17 mouse cellular contexts compared by ENCODE assay signal in genomic region chr4:116786587-116786986, GRCm38 (mm10). TPM values are rescaled to one million over a fixed set of nuclear protein-coding genes. Genes with fewer than 3 reads are reported as not detected.
DNase-seq lines count a peak whose midpoint lies in the region; ATAC-seq and TF ChIP-seq lines count a peak whose summit lies in the region.
"Had no signal": no experiment of that assay in that cellular context is flagged by ENCODE, and none has a peak within 500 bp of the region (broad histone marks: within the 10 kb centered on the region; RNA-seq: fewer than 3 reads in every experiment).

No protein-coding gene starts in this region.

- H3K4me1 ChIP-seq in forebrain, embryonic 11.5 days (replicated peaks; ENCODE audit: control insufficient read depth, insufficient read depth, low read length): peaks cover 7% of the 10 kb centered on the region
- peaks cover 3% of the 10 kb centered on the region; the same call in 1 of the 2 replicates for H3K4me1 ChIP-seq in forebrain, embryonic 15.5 days
- no peaks in the 10 kb centered on the region; the same call in 1 of the 2 replicates for H3K4me1 ChIP-seq in liver, adult 2 months (ENCODE audit: control insufficient read depth, insufficient read depth, low read length)
- peaks cover 9% of the 10 kb centered on the region; the same call in 1 of the 2 replicates for H3K4me1 ChIP-seq in liver, embryonic 12.5 days
- H3K4me1 ChIP-seq in ES-Bruce4 (ENCODE audit: control insufficient read depth, insufficient read depth, low read length): no peaks in the 10 kb centered on the region
- H3K4me1 ChIP-seq: heart, embryonic 10.5 days had no signal

- no peak for ATAC-seq in forebrain, embryonic 11.5 days (replicated peaks; ENCODE audit: low FRiP score)
- ATAC-seq in forebrain, embryonic 15.5 days (replicated peaks): no peak
- ATAC-seq in liver, embryonic 12.5 days: no peak

- H3K4me3 ChIP-seq in forebrain, embryonic 11.5 days (ENCODE audit: low read depth, low read length): no peak overlapping the region
- H3K4me3 ChIP-seq in forebrain, embryonic 15.5 days: no peak overlapping the region
- no peak overlapping the region for H3K4me3 ChIP-seq in liver, adult 2 months (ENCODE audit: insufficient read depth, low read depth, low read length)
- H3K4me3 ChIP-seq in liver, embryonic 12.5 days: no peak overlapping the region
- no peak overlapping the region for H3K4me3 ChIP-seq in ES-Bruce4 (ENCODE audit: low read depth, low read length)
- H3K4me3 ChIP-seq: embryonic facial prominence, embryonic 12.5 days; forebrain, embryonic 12.5 days; heart, embryonic 10.5 days; liver, embryonic 13.5 days; neural tube, embryonic 13.5 days had no signal

- no peaks in the 10 kb centered on the region for H3K36me3 ChIP-seq in forebrain, embryonic 11.5 days (ENCODE audit: control insufficient read depth, insufficient read depth, low read length)
- H3K36me3 ChIP-seq in forebrain, embryonic 15.5 days: no peaks in the 10 kb centered on the region
- no peaks in the 10 kb centered on the region for H3K36me3 ChIP-seq in liver, adult 2 months (ENCODE audit: control insufficient read depth, insufficient read depth, low read length)
- no peaks in the 10 kb centered on the region for H3K36me3 ChIP-seq in liver, embryonic 12.5 days
- H3K36me3 ChIP-seq in ES-Bruce4 (ENCODE audit: control insufficient read depth, insufficient read depth, low read length, poor library complexity, severe bottlenecking): no peaks in the 10 kb centered on the region
- H3K36me3 ChIP-seq: embryonic facial prominence, embryonic 12.5 days; forebrain, embryonic 12.5 days; heart, embryonic 10.5 days; liver, embryonic 13.5 days; neural tube, embryonic 13.5 days had no signal

- TF ChIP-seq CTCF in liver, adult 2 months (IDR thresholded peaks at IDR 0.05; ENCODE audit: low read depth, low read length): peak; percentile 40
- peak; percentile 48 for TF ChIP-seq CTCF in ES-Bruce4 (IDR thresholded peaks at IDR 0.05; ENCODE audit: low read depth, low read length)
- peak; percentile 10; the same call in 1 of the 2 replicates for TF ChIP-seq CTCF in brain, embryonic 14.5 days (IDR thresholded peaks at IDR 0.05; ENCODE audit: borderline replicate concordance, extremely low read depth, insufficient read depth, insufficient read length)

- WGBS in forebrain, embryonic 11.5 days: 97% methylated on average over 1 of the region's 1 CpGs
- WGBS in forebrain, embryonic 15.5 days: 96% methylated on average over 1 of the region's 1 CpGs
- WGBS in liver, adult 2 months: 97% methylated on average over 1 of the region's 1 CpGs
- WGBS in liver, embryonic 12.5 days (ENCODE audit: insufficient replicate concordance): 90% methylated on average over 1 of the region's 1 CpGs

- no peaks in the 10 kb centered on the region for H3K27me3 ChIP-seq in forebrain, embryonic 11.5 days (ENCODE audit: control insufficient read depth, insufficient read depth, low read length)
- H3K27me3 ChIP-seq in forebrain, embryonic 15.5 days: no peaks in the 10 kb centered on the region
- H3K27me3 ChIP-seq in liver, adult 2 months (ENCODE audit: control insufficient read depth, insufficient read depth, low read length): no peaks in the 10 kb centered on the region
- H3K27me3 ChIP-seq in liver, embryonic 12.5 days (replicated peaks): no peaks in the 10 kb centered on the region
- no peaks in the 10 kb centered on the region for H3K27me3 ChIP-seq in ES-Bruce4 (ENCODE audit: control insufficient read depth, insufficient read depth, low read length, poor library complexity, severe bottlenecking)
- H3K27me3 ChIP-seq: embryonic facial prominence, embryonic 12.5 days; forebrain, embryonic 12.5 days; liver, embryonic 13.5 days; neural tube, embryonic 13.5 days had no signal

- H3K4me2 ChIP-seq in forebrain, embryonic 11.5 days (ENCODE audit: low read depth, low read length, severe bottlenecking): no peak overlapping the region
- H3K4me2 ChIP-seq in forebrain, embryonic 15.5 days (replicated peaks): no peak overlapping the region
- H3K4me2 ChIP-seq in liver, embryonic 12.5 days: no peak overlapping the region
- H3K4me2 ChIP-seq: embryonic facial prominence, embryonic 12.5 days; forebrain, embryonic 12.5 days; liver, embryonic 13.5 days; neural tube, embryonic 13.5 days had no signal

- TF ChIP-seq POLR2A in liver, adult 2 months (IDR thresholded peaks at IDR 0.05; ENCODE audit: extremely low read depth, insufficient read depth, low read length): no peak
- no peak for TF ChIP-seq POLR2A in ES-Bruce4 (IDR thresholded peaks at IDR 0.05; ENCODE audit: insufficient read depth, low read length)
- no peak for TF ChIP-seq POLR2A in brain, embryonic 14.5 days (IDR thresholded peaks at IDR 0.05; ENCODE audit: borderline replicate concordance, extremely low read depth, insufficient read depth, insufficient read length, poor library complexity, severe bottlenecking)

- peak; percentile 35 for DNase-seq in forebrain, embryonic 11.5 days (ENCODE audit: low spot score)
- no peak for DNase-seq in liver, adult 2 months (ENCODE audit: extremely low read depth, low read depth, low spot score)
- DNase-seq in brain, embryonic 14.5 days (ENCODE audit: low read depth): no peak
- no peak for DNase-seq in cerebellum, adult 9-11 months
- no peak for DNase-seq in frontal cortex, postnatal 25 days (ENCODE audit: low spot score in 2 of 2)
- DNase-seq: adrenal gland, postnatal 14 days; cerebellum, postnatal 25 days; kidney, adult 11 months; liver, embryonic 13.5 days had no signal

- H3K9ac ChIP-seq in forebrain, embryonic 11.5 days (ENCODE audit: low read length): no peak overlapping the region
- H3K9ac ChIP-seq in forebrain, embryonic 15.5 days (replicated peaks): no peak overlapping the region
- no peak overlapping the region for H3K9ac ChIP-seq in liver, adult 2 months (ENCODE audit: low read depth, low read length)
- H3K9ac ChIP-seq in liver, embryonic 12.5 days: no peak overlapping the region
- no peak overlapping the region for H3K9ac ChIP-seq in ES-Bruce4 (ENCODE audit: low read depth, poor library complexity, severe bottlenecking)
- H3K9ac ChIP-seq: embryonic facial prominence, embryonic 12.5 days; forebrain, embryonic 12.5 days; liver, embryonic 13.5 days; neural tube, embryonic 13.5 days had no signal

- peaks cover 2% of the 10 kb centered on the region; the same call in 1 of the 2 replicates for H3K9me3 ChIP-seq in forebrain, embryonic 11.5 days (ENCODE audit: control insufficient read depth, low read length)
- no peaks in the 10 kb centered on the region for H3K9me3 ChIP-seq in forebrain, embryonic 15.5 days
- no peaks in the 10 kb centered on the region for H3K9me3 ChIP-seq in liver, embryonic 12.5 days (replicated peaks)
- no peaks in the 10 kb centered on the region for H3K9me3 ChIP-seq in ES-Bruce4 (replicated peaks; ENCODE audit: control insufficient read depth, insufficient read depth, low read length, poor library complexity, severe bottlenecking)
- H3K9me3 ChIP-seq: embryonic facial prominence, embryonic 12.5 days; forebrain, embryonic 12.5 days; heart, embryonic 10.5 days; neural tube, embryonic 13.5 days had no signal

- no peak for TF ChIP-seq EP300 in ES-Bruce4 (IDR thresholded peaks at IDR 0.05; ENCODE audit: insufficient read depth, low read depth, low read length)

- no peaks in the 10 kb centered on the region; the same call in 1 of the 2 replicates for H3K79me2 ChIP-seq in liver, adult 2 months (ENCODE audit: control insufficient read depth, insufficient read depth, low read length)

- H3K27ac ChIP-seq in forebrain, embryonic 11.5 days (ENCODE audit: low read depth, low read length): no peak overlapping the region
- no peak overlapping the region for H3K27ac ChIP-seq in forebrain, embryonic 15.5 days (replicated peaks)
- H3K27ac ChIP-seq in liver, adult 2 months (replicated peaks; ENCODE audit: insufficient read depth, low read depth, low read length): no peak overlapping the region
- H3K27ac ChIP-seq in liver, embryonic 12.5 days: no peak overlapping the region
- H3K27ac ChIP-seq in ES-Bruce4 (ENCODE audit: insufficient read depth, low read length): no peak overlapping the region
- H3K27ac ChIP-seq: embryonic facial prominence, embryonic 12.5 days; forebrain, embryonic 12.5 days; heart, embryonic 10.5 days; liver, embryonic 13.5 days; neural tube, embryonic 13.5 days had no signal

RNA-seq across cellular contexts. Expression of gene Toe1, which starts 20.9 kb away (rescaled TPM):
- 34.3 and 37.0 TPM in 2 replicates for polyA plus RNA-seq in forebrain, embryonic 11.5 days (2014; fragmentation: Nextera tagmentation; extraction: Ambion mirVana)
- polyA plus RNA-seq in forebrain, embryonic 15.5 days (2015; fragmentation: Nextera tagmentation; extraction: Ambion mirVana): 29.0 and 31.9 TPM in 2 replicates
- 11.4 and 11.7 TPM in 2 replicates for total RNA-seq in liver, adult 2 months (2014; rRNA removed)
- 8.1 and 10.9 TPM in 2 replicates for polyA plus RNA-seq in liver, adult 2 months (2012; rRNA removed)
- polyA plus RNA-seq in liver, embryonic 12.5 days (2016; fragmentation: Nextera tagmentation; extraction: Ambion mirVana): 20.8 and 22.9 TPM in 2 replicates
- polyA plus RNA-seq in ES-Bruce4 (2011; ENCODE audit: insufficient read depth, insufficient read length, low read depth, missing spikeins): 14.9 and 19.2 TPM in 2 replicates
- 34.3 and 41.7 TPM in 2 replicates for polyA plus RNA-seq in brain, embryonic 14.5 days (2012; rRNA removed)

RNA-seq across cellular contexts. Expression of gene Mutyh, which starts 20.9 kb away (rescaled TPM):
- polyA plus RNA-seq in forebrain, embryonic 11.5 days (2014; fragmentation: Nextera tagmentation; extraction: Ambion mirVana): 20.3 and 20.9 TPM in 2 replicates
- 9.5 and 10.1 TPM in 2 replicates for polyA plus RNA-seq in forebrain, embryonic 15.5 days (2015; fragmentation: Nextera tagmentation; extraction: Ambion mirVana)
- total RNA-seq in liver, adult 2 months (2014; rRNA removed): 0.28 and 1.5 TPM in 2 replicates
- polyA plus RNA-seq in liver, adult 2 months (2012; rRNA removed): 0.29 and 1.2 TPM in 2 replicates
- polyA plus RNA-seq in liver, embryonic 12.5 days (2016; fragmentation: Nextera tagmentation; extraction: Ambion mirVana): 4.8 and 6.2 TPM in 2 replicates
- polyA plus RNA-seq in ES-Bruce4 (2011; ENCODE audit: insufficient read depth, insufficient read length, low read depth, missing spikeins): 23.6 and 30.0 TPM in 2 replicates
- 10.7 and 21.2 TPM in 2 replicates for polyA plus RNA-seq in brain, embryonic 14.5 days (2012; rRNA removed)

RNA-seq across cellular contexts. Expression of gene Hpdl, which starts 34.9 kb away (rescaled TPM):
- polyA plus RNA-seq in forebrain, embryonic 11.5 days (2014; fragmentation: Nextera tagmentation; extraction: Ambion mirVana): 1.5 and 1.6 TPM in 2 replicates
- polyA plus RNA-seq in forebrain, embryonic 15.5 days (2015; fragmentation: Nextera tagmentation; extraction: Ambion mirVana): 0.59 and 0.73 TPM in 2 replicates
- 0.18 TPM in 1 of 2 replicates, not detected in the other for total RNA-seq in liver, adult 2 months (2014; rRNA removed)
- 0.11 and 0.15 TPM in 2 replicates for polyA plus RNA-seq in liver, adult 2 months (2012; rRNA removed)
- 0.49 and 0.75 TPM in 2 replicates for polyA plus RNA-seq in liver, embryonic 12.5 days (2016; fragmentation: Nextera tagmentation; extraction: Ambion mirVana)
- 3.9 and 4.2 TPM in 2 replicates for polyA plus RNA-seq in ES-Bruce4 (2011; ENCODE audit: insufficient read depth, insufficient read length, low read depth, missing spikeins)
- polyA plus RNA-seq in brain, embryonic 14.5 days (2012; rRNA removed): 0.34 and 0.64 TPM in 2 replicates
- total RNA-seq: megakaryocyte progenitor cell, adult 5-6 weeks had no signal
